Mouse (Mus musculus): ENCODE data around the gene Pard3. TPM values are rescaled to one million over a fixed set of nuclear protein-coding genes. Genes with fewer than 3 reads are reported as not detected.

Pard3 gene
- polyA plus RNA-seq, 2 experiments = 39.1 to 43.3 TPM

- no peaks in the 10 kb centered on the region for H3K27me3 ChIP-seq (ENCODE audit: control insufficient read depth, insufficient read depth, low read length)
- no peak for DNase-seq (ENCODE audit: low spot score)
- no peak overlapping the region for H3K4me3 ChIP-seq (replicated peaks; ENCODE audit: low read length)
- TF ChIP-seq POLR2A (IDR thresholded peaks at IDR 0.05; ENCODE audit: borderline replicate concordance, extremely low read depth, insufficient read depth, insufficient read length) = no peak
- H3K36me3 ChIP-seq (ENCODE audit: control insufficient read depth, insufficient read depth, low read length) = no peaks in the 10 kb centered on the region
- WGBS = 85% methylated on average over 1 of the region's 1 CpGs
- no peak overlapping the region for H3K4me2 ChIP-seq (replicated peaks; ENCODE audit: low read depth, low read length, severe bottlenecking)
- no peak for ATAC-seq (ENCODE audit: low FRiP score, low read depth)
- no peak overlapping the region for H3K9ac ChIP-seq (ENCODE audit: low read depth, low read length, severe bottlenecking)
- H3K9me3 ChIP-seq (ENCODE audit: control insufficient read depth, low read length) = no peaks in the 10 kb centered on the region
- H3K4me1 ChIP-seq (ENCODE audit: control insufficient read depth, insufficient read depth, low read length) = no peaks in the 10 kb centered on the region
- no peak overlapping the region for H3K27ac ChIP-seq (replicated peaks; ENCODE audit: low read depth, low read length)
Observed at GRCm38 (mm10) chr8:127535846-127536220, 472.1 kb downstream of the Pard3 start.

DNA sequence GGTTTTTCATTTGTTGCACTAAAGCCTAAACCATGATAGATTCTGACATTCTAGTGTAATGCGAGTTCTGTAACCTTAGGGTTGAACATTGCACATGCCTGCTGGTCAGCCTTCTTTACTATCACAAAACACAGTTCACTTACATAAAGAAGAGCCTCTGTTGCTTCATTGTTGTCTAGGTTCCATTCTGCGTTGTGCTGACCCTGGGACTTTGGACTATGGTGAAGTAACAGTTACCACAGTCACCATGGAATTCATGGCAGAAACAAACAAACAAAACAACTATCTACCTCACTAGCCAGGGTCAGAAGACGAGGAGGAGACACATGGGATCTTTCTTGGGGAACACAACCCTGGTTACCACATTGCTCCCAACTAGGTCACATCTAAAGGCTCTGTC lies 476.1 kb downstream of the Pard3 start:
- Histone ChIP-seq H3K27ac (replicated peaks; ENCODE audit: low read depth, low read length) (no peak overlapping the region), H3K4me1 (ENCODE audit: control insufficient read depth, insufficient read depth, low read length) (0 out of 2 replicates have a peak, but pooled peaks cover 6% of the 10 kb centered on the region), H3K36me3 (ENCODE audit: control insufficient read depth, insufficient read depth, low read length) (no peaks in the 10 kb centered on the region), H3K9ac (ENCODE audit: low read depth, low read length, severe bottlenecking) (no peak overlapping the region), H3K4me2 (replicated peaks; ENCODE audit: low read depth, low read length, severe bottlenecking) (no peak overlapping the region), H3K27me3 (ENCODE audit: control insufficient read depth, insufficient read depth, low read length) (no peaks in the 10 kb centered on the region), H3K9me3 (ENCODE audit: control insufficient read depth, low read length) (no peaks in the 10 kb centered on the region), H3K4me3 (replicated peaks; ENCODE audit: low read length) (no peak overlapping the region)
- ATAC-seq (ENCODE audit: low FRiP score, low read depth) = no peak
- no peak for DNase-seq (ENCODE audit: low spot score)
- WGBS = 93% methylated on average over 3 of the region's 3 CpGs
- no peak for TF ChIP-seq POLR2A (IDR thresholded peaks at IDR 0.05; ENCODE audit: borderline replicate concordance, extremely low read depth, insufficient read depth, insufficient read length)

DNA sequence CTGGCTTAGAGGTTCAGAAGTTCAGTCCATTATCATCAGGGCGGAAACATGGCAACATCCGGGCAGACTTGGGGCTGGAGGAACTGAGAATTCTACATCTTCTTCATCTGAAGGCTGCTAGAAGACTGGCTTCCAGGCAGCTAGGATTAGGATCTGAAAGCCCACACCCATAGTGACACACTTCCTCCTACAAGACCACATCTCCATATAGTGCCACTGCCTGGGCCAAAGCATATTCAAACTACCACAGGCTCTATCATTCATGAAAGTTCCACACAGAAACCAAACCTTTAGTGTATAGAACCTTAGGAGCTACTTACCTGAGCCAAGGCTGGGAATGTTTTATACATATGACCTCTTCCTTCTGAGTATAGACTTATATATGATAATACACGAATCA lies 476.6 kb downstream of the Pard3 start:
- DNase-seq (ENCODE audit: low spot score) = no peak
- no peak overlapping the region for H3K9ac ChIP-seq (ENCODE audit: low read depth, low read length, severe bottlenecking)
- 93% methylated on average over 3 of the region's 3 CpGs for WGBS
- no peak overlapping the region for H3K27ac ChIP-seq (replicated peaks; ENCODE audit: low read depth, low read length)
- no peak for TF ChIP-seq POLR2A (IDR thresholded peaks at IDR 0.05; ENCODE audit: borderline replicate concordance, extremely low read depth, insufficient read depth, insufficient read length)
- H3K27me3 ChIP-seq (ENCODE audit: control insufficient read depth, insufficient read depth, low read length) = no peaks in the 10 kb centered on the region
- no peak overlapping the region for H3K4me2 ChIP-seq (replicated peaks; ENCODE audit: low read depth, low read length, severe bottlenecking)
- ATAC-seq (ENCODE audit: low FRiP score, low read depth) = no peak
- no peak overlapping the region for H3K4me3 ChIP-seq (replicated peaks; ENCODE audit: low read length)
- H3K9me3 ChIP-seq (ENCODE audit: control insufficient read depth, low read length) = no peaks in the 10 kb centered on the region
- 0 out of 2 replicates have a peak, but pooled peaks cover 6% of the 10 kb centered on the region for H3K4me1 ChIP-seq (ENCODE audit: control insufficient read depth, insufficient read depth, low read length)
- H3K36me3 ChIP-seq (ENCODE audit: control insufficient read depth, insufficient read depth, low read length) = no peaks in the 10 kb centered on the region

DNA sequence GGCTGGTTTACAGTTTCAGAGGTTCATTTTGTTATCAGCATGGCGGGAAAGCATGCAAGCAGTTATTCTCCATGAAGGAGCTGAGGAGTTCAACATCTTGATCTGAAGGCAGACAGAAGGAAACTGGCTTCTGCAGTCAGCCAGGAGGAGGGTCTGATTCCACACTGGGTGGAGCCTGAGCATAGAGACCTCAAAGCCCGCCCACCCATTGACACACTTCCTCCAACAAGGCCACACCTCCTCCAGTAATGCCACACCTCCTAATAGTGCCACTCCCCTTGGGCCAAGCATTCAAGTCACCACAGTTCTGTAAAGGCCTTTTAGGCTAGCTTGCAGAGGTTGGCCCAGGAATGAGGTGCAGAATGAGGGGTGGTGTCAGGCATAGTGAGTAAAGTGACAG lies 478.5 kb downstream of the Pard3 start:
- H3K27me3 ChIP-seq (ENCODE audit: control insufficient read depth, insufficient read depth, low read length) = no peaks in the 10 kb centered on the region
- 81% methylated on average over 2 of the region's 2 CpGs for WGBS
- no peak for ATAC-seq (ENCODE audit: low FRiP score, low read depth)

GRCm38 (mm10) chr8:127543676-127544075 lies 480.0 kb downstream of the Pard3 start:
- Histone ChIP-seq H3K4me1 (ENCODE audit: control insufficient read depth, insufficient read depth, low read length) (0 out of 2 replicates have a peak, but pooled peaks cover 6% of the 10 kb centered on the region), H3K4me2 (replicated peaks; ENCODE audit: low read depth, low read length, severe bottlenecking) (no peak overlapping the region), H3K4me3 (replicated peaks; ENCODE audit: low read length) (no peak overlapping the region), H3K9me3 (ENCODE audit: control insufficient read depth, low read length) (no peaks in the 10 kb centered on the region), H3K27me3 (ENCODE audit: control insufficient read depth, insufficient read depth, low read length) (no peaks in the 10 kb centered on the region), H3K36me3 (ENCODE audit: control insufficient read depth, insufficient read depth, low read length) (no peaks in the 10 kb centered on the region), H3K9ac (ENCODE audit: low read depth, low read length, severe bottlenecking) (no peak overlapping the region), H3K27ac (replicated peaks; ENCODE audit: low read depth, low read length) (no peak overlapping the region)
- 61% methylated on average over 7 of the region's 7 CpGs for WGBS
- no peak for TF ChIP-seq POLR2A (IDR thresholded peaks at IDR 0.05; ENCODE audit: borderline replicate concordance, extremely low read depth, insufficient read depth, insufficient read length)
- no peak for ATAC-seq (ENCODE audit: low FRiP score, low read depth)
- peak; percentile 46 for DNase-seq (ENCODE audit: low spot score)

More for the DNA sequence above, 478.5 kb downstream of the Pard3 start:
- Histone ChIP-seq H3K9me3 (ENCODE audit: control insufficient read depth, low read length) (no peaks in the 10 kb centered on the region), H3K4me3 (replicated peaks; ENCODE audit: low read length) (no peak overlapping the region), H3K4me2 (replicated peaks; ENCODE audit: low read depth, low read length, severe bottlenecking) (no peak overlapping the region), H3K9ac (ENCODE audit: low read depth, low read length, severe bottlenecking) (no peak overlapping the region), H3K27ac (replicated peaks; ENCODE audit: low read depth, low read length) (no peak overlapping the region), H3K4me1 (ENCODE audit: control insufficient read depth, insufficient read depth, low read length) (0 out of 2 replicates have a peak, but pooled peaks cover 6% of the 10 kb centered on the region), H3K36me3 (ENCODE audit: control insufficient read depth, insufficient read depth, low read length) (no peaks in the 10 kb centered on the region)
- no peak for TF ChIP-seq POLR2A (IDR thresholded peaks at IDR 0.05; ENCODE audit: borderline replicate concordance, extremely low read depth, insufficient read depth, insufficient read length)
- DNase-seq (ENCODE audit: low spot score) = no peak

DNA sequence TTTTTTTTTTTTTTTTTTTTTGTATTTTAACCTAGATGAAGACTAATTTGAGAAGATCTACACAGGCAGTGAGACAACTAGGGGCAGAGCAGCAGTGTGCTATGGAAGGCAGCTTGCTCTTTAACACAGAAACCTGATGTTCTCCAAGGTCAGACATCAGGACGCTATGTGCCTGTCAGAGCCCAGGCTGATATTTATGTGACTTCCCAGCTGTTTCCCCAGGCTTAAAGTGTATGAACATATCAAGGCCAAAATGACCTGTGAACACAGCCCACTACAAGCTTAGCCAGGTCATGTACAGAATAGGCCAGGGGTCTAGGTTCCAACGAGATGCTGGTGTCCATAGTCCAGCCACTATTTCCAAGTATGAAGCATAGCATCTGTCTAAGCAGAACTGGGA lies 482.5 kb downstream of the Pard3 start:
- 0 out of 2 replicates have a peak, but pooled peaks cover 6% of the 10 kb centered on the region for H3K4me1 ChIP-seq (ENCODE audit: control insufficient read depth, insufficient read depth, low read length)

More for the DNA sequence above, 482.5 kb downstream of the Pard3 start:
- 84% methylated on average over 2 of the region's 2 CpGs for WGBS
- H3K9me3 ChIP-seq (ENCODE audit: control insufficient read depth, low read length) = no peaks in the 10 kb centered on the region
- ATAC-seq (ENCODE audit: low FRiP score, low read depth) = no peak
- DNase-seq (ENCODE audit: low spot score) = no peak
- H3K9ac ChIP-seq (ENCODE audit: low read depth, low read length, severe bottlenecking) = no peak overlapping the region
- no peak overlapping the region for H3K4me3 ChIP-seq (replicated peaks; ENCODE audit: low read length)
- no peak for TF ChIP-seq POLR2A (IDR thresholded peaks at IDR 0.05; ENCODE audit: borderline replicate concordance, extremely low read depth, insufficient read depth, insufficient read length)
- H3K4me2 ChIP-seq (replicated peaks; ENCODE audit: low read depth, low read length, severe bottlenecking) = no peak overlapping the region
- no peak overlapping the region for H3K27ac ChIP-seq (replicated peaks; ENCODE audit: low read depth, low read length)
- H3K27me3 ChIP-seq (ENCODE audit: control insufficient read depth, insufficient read depth, low read length) = no peaks in the 10 kb centered on the region
- no peaks in the 10 kb centered on the region for H3K36me3 ChIP-seq (ENCODE audit: control insufficient read depth, insufficient read depth, low read length)
